Mouse (Mus musculus): ENCODE data around the gene Rasgrf1.

- no peak for TF ChIP-seq TAL1 (IDR thresholded peaks at IDR 0.05; ENCODE audit: low read length)
- no peak for TF ChIP-seq GATA1 (IDR thresholded peaks at IDR 0.05; ENCODE audit: low read length)
These were observed 79.3 kb downstream of the Rasgrf1 start for GRCm38 (mm10) chr9:89988811-89989528.

Data from erythroblast, embryonic 14.5 days (primary cell).